Mouse (Mus musculus): ENCODE data around the gene Gm20388.

- no peak for TF ChIP-seq CTCF (IDR thresholded peaks at IDR 0.05; ENCODE audit: borderline replicate concordance, extremely low read depth, insufficient read depth, insufficient read length)
- TF ChIP-seq POLR2A (IDR thresholded peaks at IDR 0.05; ENCODE audit: borderline replicate concordance, extremely low read depth, insufficient read depth, insufficient read length, poor library complexity, severe bottlenecking) = no peak
Observed at GRCm38 (mm10) chr8:121769095-121769494, 1858.5 kb downstream of the Gm20388 start.

All from brain, embryonic 14.5 days (tissue).